Mouse (Mus musculus) thymus, adult 2 months (tissue): ENCODE results near the gene Alg12.

Source experiments
- CTCF ChIP-seq: fragments of 200-500 bp; IDR thresholded peaks from 2 replicates; pipeline ENCODE4 v1.5.1; 2012; ENCODE audit warnings: mild to moderate bottlenecking, control low read depth, low read length, moderate library complexity, borderline replicate concordance; ENCODE audit not compliant: control insufficient read depth, poor library complexity, insufficient read depth; ENCODE audit errors: extremely low read depth
- POLR2A ChIP-seq: fragments of 200-500 bp; IDR thresholded peaks from 2 replicates; pipeline ENCODE4 v1.6.1; 2012; ENCODE audit warnings: mild to moderate bottlenecking, low read length, control low read depth, moderate library complexity; ENCODE audit not compliant: control insufficient read depth, poor library complexity, insufficient read depth; ENCODE audit errors: extremely low read depth

DNA sequence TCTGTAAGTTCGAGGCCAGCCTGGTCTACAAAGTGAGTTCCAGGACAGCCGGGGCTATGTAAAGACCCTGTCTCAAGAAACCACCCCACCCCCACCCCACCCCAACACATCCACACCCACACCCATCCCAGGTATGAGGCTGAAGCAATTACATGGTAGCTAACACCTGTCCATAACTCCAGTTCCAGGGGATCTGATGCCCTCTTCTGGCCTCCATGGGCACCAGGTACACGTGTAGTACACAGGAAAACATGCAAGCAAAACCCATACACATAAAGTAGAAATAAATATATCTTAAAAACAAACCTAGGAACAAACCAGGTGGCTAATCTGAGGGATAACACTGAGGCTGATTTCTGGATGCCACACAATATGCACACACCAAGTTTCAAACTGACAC lies 5.9 kb downstream of the Alg12 start:
- no peak for TF ChIP-seq POLR2A
- no peak for TF ChIP-seq CTCF
